Mouse (Mus musculus) right cerebral cortex, postnatal 25 days (tissue): ENCODE data around the gene Ppp1r26.

Experiments
- DNase-seq: peaks from one replicate; pipeline ENCODE4 v3.0.0; 2022

The Ppp1r26 gene

GRCm38 (mm10) chr2:28446515-28447314 lies at the start of gene Ppp1r26:
TSS of gene Ppp1r26 (plus strand) at chr2:28446800.
- DNase-seq: peak; percentile 59

GRCm38 (mm10) chr2:28396928-28397327 lies 49.7 kb upstream of the Ppp1r26 start:
- no peak for DNase-seq

- no peak for DNase-seq
Measured at GRCm38 (mm10) chr2:28397417-28398119, 49.0 kb upstream of the Ppp1r26 start.

- no peak for DNase-seq
Measured at GRCm38 (mm10) chr2:28401647-28402046, 45.0 kb upstream of the Ppp1r26 start.

- no peak for DNase-seq
Measured at GRCm38 (mm10) chr2:28402128-28402527, 44.5 kb upstream of the Ppp1r26 start.

- no peak for DNase-seq
Measured at GRCm38 (mm10) chr2:28407796-28408195, 38.8 kb upstream of the Ppp1r26 start.

- DNase-seq: no peak
Measured at GRCm38 (mm10) chr2:28409144-28409543, 37.5 kb upstream of the Ppp1r26 start.

GRCm38 (mm10) chr2:28409566-28409965 lies 37.0 kb upstream of the Ppp1r26 start:
- no peak for DNase-seq

GRCm38 (mm10) chr2:28412936-28413335 lies 33.7 kb upstream of the Ppp1r26 start:
- DNase-seq: peak; percentile 93

- no peak for DNase-seq
Measured at GRCm38 (mm10) chr2:28414116-28414756, 32.4 kb upstream of the Ppp1r26 start.

- no peak for DNase-seq
Measured at GRCm38 (mm10) chr2:28414757-28415137, 31.9 kb upstream of the Ppp1r26 start.

GRCm38 (mm10) chr2:28415387-28416024 lies 31.1 kb upstream of the Ppp1r26 start:
- DNase-seq: peak; percentile 58

GRCm38 (mm10) chr2:28416511-28416910 lies 30.1 kb upstream of the Ppp1r26 start:
- DNase-seq: no peak

- peak; percentile 82 for DNase-seq
Measured at GRCm38 (mm10) chr2:28418034-28418433, 28.6 kb upstream of the Ppp1r26 start.

- peak; percentile 86 for DNase-seq
Measured at GRCm38 (mm10) chr2:28419898-28420297, 26.7 kb upstream of the Ppp1r26 start.

- DNase-seq: no peak
Measured at GRCm38 (mm10) chr2:28423167-28423566, 23.4 kb upstream of the Ppp1r26 start.

- no peak for DNase-seq
Measured at GRCm38 (mm10) chr2:28427226-28427625, 19.4 kb upstream of the Ppp1r26 start.

- DNase-seq: no peak
Measured at GRCm38 (mm10) chr2:28430846-28431245, 15.8 kb upstream of the Ppp1r26 start.

GRCm38 (mm10) chr2:28432811-28433210 lies 13.8 kb upstream of the Ppp1r26 start:
- no peak for DNase-seq

GRCm38 (mm10) chr2:28433512-28433911 lies 13.1 kb upstream of the Ppp1r26 start:
- DNase-seq: no peak

- DNase-seq: no peak
Measured at GRCm38 (mm10) chr2:28435401-28435800, 11.2 kb upstream of the Ppp1r26 start.

- DNase-seq: no peak
Measured at GRCm38 (mm10) chr2:28440842-28441241, 5.8 kb upstream of the Ppp1r26 start.

GRCm38 (mm10) chr2:28445082-28445481 lies 1.5 kb upstream of the Ppp1r26 start:
- DNase-seq: no peak
